8 mouse cellular contexts compared by ENCODE assay signal in the genomic region with DNA sequence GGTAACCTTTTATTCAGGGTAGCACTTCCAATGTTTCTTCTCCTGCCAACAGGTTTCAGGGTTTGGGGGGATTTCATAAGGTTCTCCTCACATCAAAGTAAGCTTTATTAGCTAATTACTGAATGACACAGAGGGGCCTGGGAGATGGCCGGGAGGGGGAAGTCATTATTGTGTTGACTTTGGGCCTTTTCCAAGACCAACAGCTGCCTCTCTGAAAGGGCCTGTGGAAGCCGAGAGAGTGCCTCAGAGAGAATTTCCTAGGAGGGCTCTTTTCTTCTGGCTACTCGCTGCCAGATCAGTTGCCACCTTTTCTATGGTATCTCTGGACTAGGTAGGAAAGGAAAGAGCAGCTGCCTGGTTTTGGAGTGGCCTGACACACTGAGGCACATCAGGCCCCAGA. TPM values are rescaled to one million over a fixed set of nuclear protein-coding genes. Genes with fewer than 3 reads are reported as not detected.
DNase-seq lines count a peak whose midpoint lies in the region; ATAC-seq and TF ChIP-seq lines count a peak whose summit lies in the region.
"Had no signal": no experiment of that assay in that cellular context is flagged by ENCODE, and none has a peak within 500 bp of the region (broad histone marks: within the 10 kb centered on the region; RNA-seq: fewer than 3 reads in every experiment).

No protein-coding gene starts in this region.

- no peaks in the 10 kb centered on the region for H3K4me1 ChIP-seq in thymus, adult 2 months (replicated peaks; ENCODE audit: control insufficient read depth, insufficient read depth, low read length)
- H3K4me1 ChIP-seq in heart, embryonic 13.5 days: peaks cover 14% of the 10 kb centered on the region
- peaks cover 5% of the 10 kb centered on the region for H3K4me1 ChIP-seq in lung, embryonic 14.5 days (ENCODE audit: insufficient read depth)

- no peaks in the 10 kb centered on the region for H3K36me3 ChIP-seq in thymus, adult 2 months (ENCODE audit: control insufficient read depth, insufficient read depth, low read length)
- no peaks in the 10 kb centered on the region for H3K36me3 ChIP-seq in heart, embryonic 13.5 days
- H3K36me3 ChIP-seq in lung, embryonic 14.5 days (ENCODE audit: insufficient read depth): no peaks in the 10 kb centered on the region

- TF ChIP-seq CTCF in thymus, adult 2 months (IDR thresholded peaks at IDR 0.05; ENCODE audit: borderline replicate concordance, control insufficient read depth, extremely low read depth, insufficient read depth, low read length, poor library complexity): no peak
- TF ChIP-seq CTCF in lung, embryonic 14.5 days (IDR thresholded peaks at IDR 0.05; ENCODE audit: low read depth): no peak

- 0 out of 2 replicates have a peak overlapping the region, but pooled peaks have one; percentile 43 for H3K27ac ChIP-seq in thymus, adult 2 months (ENCODE audit: control insufficient read depth, insufficient read depth, low read length)
- no peak overlapping the region for H3K27ac ChIP-seq in heart, embryonic 13.5 days (replicated peaks)
- H3K27ac ChIP-seq in lung, embryonic 14.5 days (ENCODE audit: low read depth): peak overlapping the region; percentile 54
- H3K27ac ChIP-seq: liver, embryonic 14.5 days had no signal

- H3K9me3 ChIP-seq in heart, embryonic 13.5 days: no peaks in the 10 kb centered on the region
- no peaks in the 10 kb centered on the region for H3K9me3 ChIP-seq in lung, embryonic 14.5 days (ENCODE audit: low read depth, low read length)

- no peak overlapping the region for H3K4me3 ChIP-seq in thymus, adult 2 months (ENCODE audit: control insufficient read depth, insufficient read depth, low read length)
- H3K4me3 ChIP-seq in heart, embryonic 13.5 days: no peak overlapping the region
- no peak overlapping the region for H3K4me3 ChIP-seq in lung, embryonic 14.5 days (ENCODE audit: low read depth, low read length)

- peak overlapping the region; percentile 58 for H3K4me2 ChIP-seq in heart, embryonic 13.5 days
- H3K4me2 ChIP-seq in lung, embryonic 14.5 days: peak overlapping the region; percentile 37

- H3K27me3 ChIP-seq in thymus, adult 2 months (ENCODE audit: control insufficient read depth, insufficient read depth, low read length): no peaks in the 10 kb centered on the region
- peaks cover 46% of the 10 kb centered on the region for H3K27me3 ChIP-seq in heart, embryonic 13.5 days (replicated peaks)
- no peaks in the 10 kb centered on the region for H3K27me3 ChIP-seq in lung, embryonic 14.5 days (ENCODE audit: insufficient read depth, low read length)

- H3K9ac ChIP-seq in heart, embryonic 13.5 days: no peak overlapping the region
- no peak overlapping the region for H3K9ac ChIP-seq in lung, embryonic 14.5 days
- H3K9ac ChIP-seq: liver, embryonic 14.5 days had no signal

- no peak for ATAC-seq in heart, embryonic 13.5 days (ENCODE audit: extremely low read depth, insufficient number of reproducible peaks, low FRiP score, low TSS enrichment)
- peak; percentile 32; the same call in 1 of the 2 replicates for ATAC-seq in lung, embryonic 14.5 days (ENCODE audit: insufficient read depth)

- no peak for TF ChIP-seq POLR2A in thymus, adult 2 months (IDR thresholded peaks at IDR 0.05; ENCODE audit: control insufficient read depth, extremely low read depth, insufficient read depth, low read length, poor library complexity)

- no peak for DNase-seq in thymus, adult 2 months
- no peak for DNase-seq in thymus, postnatal 25 days
- DNase-seq in lung, embryonic 14.5 days: peak; percentile 73
- no peak for DNase-seq in urinary bladder, postnatal 36 days (ENCODE audit: low spot score in 2 of 2)
- DNase-seq in B cell, adult 2 months: no peak
- no peak for DNase-seq in adrenal gland, adult (ENCODE audit: inconsistent age in 2 of 2, low spot score in 1 of 2)

- 36% methylated on average over 3 of the region's 3 CpGs for WGBS in thymus, adult 2 months
- 28% methylated on average over 3 of the region's 3 CpGs for WGBS in heart, embryonic 13.5 days
- 3% methylated on average over 3 of the region's 3 CpGs for whole genome bisulfite sequencing in lung, embryonic 14.5 days

RNA-seq across cellular contexts. Expression of gene Nectin1, which starts 6.5 kb away (rescaled TPM):
- 23.3 and 28.9 TPM in 2 replicates for polyA plus RNA-seq in thymus, adult 2 months (2012; rRNA removed)
- polyA plus RNA-seq in heart, embryonic 13.5 days (2015; fragmentation: Nextera tagmentation; extraction: Ambion mirVana): 1.5 TPM in 2 replicates
- 5.7 and 6.7 TPM in 2 replicates for polyA plus RNA-seq in lung, embryonic 14.5 days (2014; fragmentation: Nextera tagmentation; extraction: Ambion mirVana)
